Mouse (Mus musculus): ENCODE data around the gene Cfap45. TPM values are rescaled to one million over a fixed set of nuclear protein-coding genes. Genes with fewer than 3 reads are reported as not detected.

Gene Cfap45
- polyA plus RNA-seq, 1 experiment, result not detected

DNA sequence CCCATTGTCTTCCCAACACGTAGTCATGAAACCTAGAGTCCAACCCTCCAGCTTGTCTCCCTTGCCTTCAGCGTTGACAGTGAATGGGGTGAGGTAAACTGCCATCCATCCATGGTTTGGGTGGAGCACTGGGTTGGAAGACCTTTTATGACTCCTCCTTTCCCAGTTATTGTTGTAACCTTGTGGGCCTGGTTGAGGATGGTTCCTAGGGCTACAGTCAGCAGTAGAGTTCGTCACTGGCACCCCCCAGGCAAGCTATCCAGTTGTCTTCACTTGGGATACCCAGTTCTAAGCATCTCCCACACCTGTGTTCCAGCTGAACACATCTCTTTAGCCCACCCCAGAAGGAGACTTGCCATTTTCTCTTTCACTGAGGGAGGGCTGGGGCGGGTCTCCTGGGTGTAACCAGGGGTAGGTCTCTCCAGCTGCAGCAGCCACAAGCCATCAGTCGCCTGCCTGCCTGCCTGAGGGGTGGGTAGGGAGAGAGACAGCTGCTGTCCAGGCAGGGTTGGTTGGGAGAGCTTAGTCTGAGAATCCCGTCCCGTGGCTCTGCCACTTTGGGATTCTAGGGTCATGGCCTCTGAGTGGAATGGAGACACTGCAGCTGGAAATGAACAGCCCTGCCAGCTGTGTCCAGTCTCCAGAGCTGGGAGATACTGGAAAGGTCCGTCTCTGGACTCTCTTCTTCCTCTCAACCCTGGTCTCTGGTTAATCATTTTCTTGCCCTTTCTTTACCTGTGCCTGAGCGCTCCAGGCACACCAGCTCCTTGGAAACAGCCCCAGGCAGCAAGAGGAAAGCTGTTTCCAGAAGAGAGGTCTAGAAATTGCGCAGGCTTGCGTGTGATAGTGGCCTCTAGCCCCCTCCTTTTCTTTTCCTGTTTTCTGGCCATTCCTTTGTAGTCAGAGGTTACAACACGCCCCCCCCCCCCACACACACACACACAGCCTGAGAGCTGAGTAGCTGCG is 18.2 kb upstream of the Cfap45 start:
- H3K79me2 ChIP-seq (ENCODE audit: control insufficient read depth, insufficient read depth), result peaks cover 37% of the 10 kb centered on the region
- TF ChIP-seq MYOD1 (IDR thresholded peaks at IDR 0.05; ENCODE audit: control insufficient read depth in 1 of 3, insufficient read length in 2 of 3, low read depth in 2 of 3), result peak in 2 of 3 experiments; percentile 85 to 92
- peak; percentile 38 to 97 (median 87) for TF ChIP-seq MYOG (IDR thresholded peaks at IDR 0.05; ENCODE audit: control insufficient read depth in 1 of 3, insufficient read depth in 1 of 3, insufficient read length in 2 of 3, low read depth in 2 of 3)
- no peak for TF ChIP-seq SRF (IDR thresholded peaks at IDR 0.05; ENCODE audit: control insufficient read depth, insufficient read length, low read depth)
- TF ChIP-seq POLR2A (IDR thresholded peaks at IDR 0.05; ENCODE audit: insufficient read length, low read depth), result peak; percentile 85
- TF ChIP-seq TCF12 (IDR thresholded peaks at IDR 0.05; ENCODE audit: insufficient read depth, poor library complexity, severe bottlenecking), result peak; percentile 35
- no peak for TF ChIP-seq E2F4 (IDR thresholded peaks at IDR 0.05; ENCODE audit: insufficient read depth)
- no peak for TF ChIP-seq MAX (IDR thresholded peaks at IDR 0.05; ENCODE audit: low read depth)
- peak; percentile 76 for TF ChIP-seq POLR2AphosphoS2 (IDR thresholded peaks at IDR 0.05; ENCODE audit: insufficient read length, low read depth)
- TF ChIP-seq TCF3 (IDR thresholded peaks at IDR 0.05; ENCODE audit: insufficient read length, low read depth), result peak; percentile 83
- TF ChIP-seq CEBPB (IDR thresholded peaks at IDR 0.05; ENCODE audit: insufficient read depth, poor library complexity, severe bottlenecking), result peak; percentile 59
- H3K27me3 ChIP-seq (ENCODE audit: control insufficient read depth, insufficient read depth, insufficient read length), result no peaks in the 10 kb centered on the region
- H3ac ChIP-seq (ENCODE audit: control insufficient read depth, insufficient read length), result peak overlapping the region; percentile 38
- H3K4me3 ChIP-seq, result peak overlapping the region; percentile 99
- H3K36me3 ChIP-seq (ENCODE audit: control insufficient read depth, insufficient read depth), result peaks cover 16% of the 10 kb centered on the region
- H3K4me2 ChIP-seq (ENCODE audit: low read depth), result peak overlapping the region; percentile 100

DNA sequence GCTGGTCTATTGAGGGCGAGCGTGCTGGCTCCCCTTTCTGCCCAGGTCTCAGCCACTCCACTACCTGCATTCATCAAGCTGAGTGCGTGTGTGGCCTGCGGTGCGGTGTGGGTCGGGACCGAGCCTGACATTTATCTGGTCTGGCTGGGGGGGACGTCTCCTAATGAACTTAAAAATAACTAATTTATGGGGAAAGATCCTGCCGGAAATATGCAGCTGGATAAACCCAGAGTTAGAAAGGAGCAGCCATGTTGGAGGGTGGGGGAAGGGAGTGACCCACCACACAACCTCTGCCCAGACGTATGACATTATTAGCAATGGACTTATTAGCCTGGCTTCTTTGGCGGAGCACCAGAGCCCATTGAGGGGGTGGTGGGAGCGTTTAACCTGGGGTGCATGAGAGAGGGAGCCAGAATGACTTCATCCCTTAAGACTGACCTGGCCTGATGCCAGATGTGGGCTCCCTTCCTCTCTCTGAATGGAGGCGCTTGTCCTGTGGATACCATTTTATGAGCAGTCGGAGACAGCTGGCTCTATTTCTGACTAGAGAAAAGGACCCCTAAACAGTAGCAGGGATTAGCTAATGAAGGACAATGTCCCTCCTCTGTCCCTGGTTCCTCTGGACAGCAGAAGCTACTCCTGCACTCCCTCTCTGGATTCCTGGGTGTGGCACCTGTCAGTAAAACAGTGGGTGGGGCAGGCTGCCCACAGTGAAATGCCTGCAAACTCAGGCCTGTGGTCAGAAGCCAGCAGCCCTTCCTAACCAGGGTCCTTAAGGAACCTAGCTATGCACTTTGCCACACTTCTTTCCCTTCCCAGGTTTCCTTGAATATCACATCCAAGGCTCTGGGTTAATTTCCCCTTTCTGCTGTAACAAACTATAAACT is 17.2 kb upstream of the Cfap45 start:
- Histone ChIP-seq H3ac (ENCODE audit: control insufficient read depth, insufficient read length) (peak overlapping the region; percentile 38), H3K4me3 (peak overlapping the region; percentile 99), H3K4me2 (ENCODE audit: low read depth) (peak overlapping the region; percentile 100), H3K79me2 (ENCODE audit: control insufficient read depth, insufficient read depth) (peaks cover 37% of the 10 kb centered on the region), H3K27me3 (ENCODE audit: control insufficient read depth, insufficient read depth, insufficient read length) (no peaks in the 10 kb centered on the region), H3K36me3 (ENCODE audit: control insufficient read depth, insufficient read depth) (peaks cover 25% of the 10 kb centered on the region)
- TF ChIP-seq MYOD1 (IDR thresholded peaks at IDR 0.05; ENCODE audit: control insufficient read depth in 1 of 3, insufficient read length in 2 of 3, low read depth in 2 of 3) (peak in 2 of 3 experiments; percentile 44 to 61), POLR2AphosphoS2 (IDR thresholded peaks at IDR 0.05; ENCODE audit: insufficient read length, low read depth) (peak; percentile 31), TCF12 (IDR thresholded peaks at IDR 0.05; ENCODE audit: insufficient read depth, poor library complexity, severe bottlenecking) (no peak), USF1 (IDR thresholded peaks at IDR 0.05; ENCODE audit: low read depth) (no peak), REST (IDR thresholded peaks at IDR 0.05; ENCODE audit: insufficient read depth, insufficient read length) (no peak), MYOG (IDR thresholded peaks at IDR 0.05; ENCODE audit: control insufficient read depth in 1 of 3, insufficient read depth in 1 of 3, insufficient read length in 2 of 3, low read depth in 2 of 3) (peak in 1 of 3 experiments; percentile 81), TCF3 (IDR thresholded peaks at IDR 0.05; ENCODE audit: insufficient read length, low read depth) (no peak), POLR2A (IDR thresholded peaks at IDR 0.05; ENCODE audit: insufficient read length, low read depth) (peak; percentile 37)

DNA sequence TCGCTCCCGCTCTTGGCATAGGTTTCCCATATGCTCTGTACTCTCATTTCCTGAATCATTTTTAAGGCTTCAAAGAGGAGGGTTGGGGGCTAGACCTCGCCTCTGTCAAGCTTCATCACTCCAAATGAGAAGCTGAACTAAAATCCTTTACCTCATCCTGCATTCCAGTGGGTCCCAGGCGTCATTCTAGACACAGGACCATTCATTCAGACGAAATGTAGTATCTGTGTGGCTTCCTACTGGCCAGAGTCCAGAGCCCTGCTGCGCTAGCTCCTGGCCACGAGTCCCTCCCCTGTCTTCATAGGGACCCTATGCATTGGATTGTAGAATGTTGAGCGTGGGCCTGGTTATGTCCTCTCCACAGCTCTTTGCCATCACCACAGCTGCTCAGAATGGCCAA is 15.8 kb upstream of the Cfap45 start:
- Histone ChIP-seq H3K4me2 (ENCODE audit: low read depth) (peak overlapping the region; percentile 55), H3K27me3 (ENCODE audit: control insufficient read depth, insufficient read depth, insufficient read length) (no peaks in the 10 kb centered on the region), H3K4me3 (no peak overlapping the region), H3K36me3 (ENCODE audit: control insufficient read depth, insufficient read depth) (peaks cover 30% of the 10 kb centered on the region), H3ac (ENCODE audit: control insufficient read depth, insufficient read length) (no peak overlapping the region), H3K79me2 (ENCODE audit: control insufficient read depth, insufficient read depth) (peaks cover 37% of the 10 kb centered on the region)
- TF ChIP-seq MYOG (IDR thresholded peaks at IDR 0.05; ENCODE audit: control insufficient read depth in 1 of 3, insufficient read depth in 1 of 3, insufficient read length in 2 of 3, low read depth in 2 of 3) (no peak), POLR2AphosphoS2 (IDR thresholded peaks at IDR 0.05; ENCODE audit: insufficient read length, low read depth) (no peak), SRF (IDR thresholded peaks at IDR 0.05; ENCODE audit: control insufficient read depth, insufficient read length, low read depth) (no peak), USF1 (IDR thresholded peaks at IDR 0.05; ENCODE audit: low read depth) (no peak), TCF3 (IDR thresholded peaks at IDR 0.05; ENCODE audit: insufficient read length, low read depth) (no peak), POLR2A (IDR thresholded peaks at IDR 0.05; ENCODE audit: insufficient read length, low read depth) (no peak), TCF12 (IDR thresholded peaks at IDR 0.05; ENCODE audit: insufficient read depth, poor library complexity, severe bottlenecking) (no peak), REST (IDR thresholded peaks at IDR 0.05; ENCODE audit: insufficient read depth, insufficient read length) (no peak), CEBPB (IDR thresholded peaks at IDR 0.05; ENCODE audit: insufficient read depth, poor library complexity, severe bottlenecking) (no peak), MAX (IDR thresholded peaks at IDR 0.05; ENCODE audit: low read depth) (no peak)

DNA sequence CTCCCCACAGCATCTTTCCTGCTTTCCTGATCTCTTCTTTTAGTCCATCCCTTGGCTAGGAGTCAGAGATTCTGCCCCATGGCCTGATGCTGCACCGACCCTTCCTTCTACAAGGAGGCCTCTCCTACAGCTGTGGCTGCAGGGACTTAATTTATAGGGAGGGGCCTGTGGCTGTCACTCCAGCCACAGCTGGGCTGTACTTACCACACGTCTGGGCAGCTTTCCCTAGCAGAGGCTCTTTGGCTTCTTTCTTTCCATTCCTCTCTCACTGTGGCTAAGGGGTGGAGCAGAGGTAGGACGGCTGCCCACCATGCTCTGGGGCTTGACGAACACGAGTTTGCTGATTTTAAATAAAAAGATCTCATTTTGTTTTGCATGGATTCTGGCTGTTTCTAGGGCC is 13.6 kb upstream of the Cfap45 start:
- TF ChIP-seq TCF12 (IDR thresholded peaks at IDR 0.05; ENCODE audit: insufficient read depth, poor library complexity, severe bottlenecking) (no peak), USF1 (IDR thresholded peaks at IDR 0.05; ENCODE audit: low read depth) (no peak)
- Histone ChIP-seq H3K36me3 (ENCODE audit: control insufficient read depth, insufficient read depth) (peaks cover 30% of the 10 kb centered on the region), H3K27me3 (ENCODE audit: control insufficient read depth, insufficient read depth, insufficient read length) (no peaks in the 10 kb centered on the region), H3K79me2 (ENCODE audit: control insufficient read depth, insufficient read depth) (peaks cover 27% of the 10 kb centered on the region), H3K4me2 (ENCODE audit: low read depth) (no peak overlapping the region), H3K4me3 (no peak overlapping the region), H3ac (ENCODE audit: control insufficient read depth, insufficient read length) (no peak overlapping the region)

Measured in myocyte (in vitro differentiated cells).